Mouse (Mus musculus) liver, adult (tissue): ENCODE measurements around the gene Gm14139.
"Not testable (repeated sequence)": the region's sequence is repeated elsewhere in the genome, so short reads cannot be mapped to it uniquely, and the experiment has no call there.

Source experiments
- GATA4 ChIP-seq: IDR thresholded peaks from 2 replicates; pipeline ENCODE4 v1.6.1; 2014; ENCODE audit warnings: mild to moderate bottlenecking, low read length; ENCODE audit not compliant: insufficient replicate concordance

Gene Gm14139

DNA sequence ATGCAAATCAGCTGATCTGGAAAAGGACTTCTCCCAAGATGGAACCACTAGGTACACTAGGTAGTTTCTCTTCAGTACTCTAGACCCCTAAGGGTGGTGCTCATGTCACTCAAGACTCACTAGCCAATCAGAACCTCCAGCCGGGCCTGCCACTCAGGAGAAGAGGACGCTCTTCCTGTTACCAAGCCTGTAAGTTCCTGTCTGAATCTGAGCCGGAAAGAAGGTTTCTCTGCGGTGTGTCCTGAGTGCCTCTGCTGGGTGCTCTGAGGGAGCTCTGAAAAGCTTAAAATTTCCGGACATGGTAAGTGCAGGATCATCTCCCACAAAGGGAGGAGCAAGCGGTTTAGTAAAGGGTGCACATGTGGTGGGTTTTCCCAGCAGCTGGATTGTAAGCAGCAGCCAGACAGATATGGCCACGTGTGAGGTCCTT is at the start of gene Gm14139:
Gene Gm14139 (plus strand): TSS at position 186 of the 430 bp plus-strand sequence.
- TF ChIP-seq GATA4 = not testable (repeated sequence)

- TF ChIP-seq GATA4 = no peak
Measured at GRCm38 (mm10) chr2:150132773-150133172, 48.8 kb upstream of the Gm14139 start.

DNA sequence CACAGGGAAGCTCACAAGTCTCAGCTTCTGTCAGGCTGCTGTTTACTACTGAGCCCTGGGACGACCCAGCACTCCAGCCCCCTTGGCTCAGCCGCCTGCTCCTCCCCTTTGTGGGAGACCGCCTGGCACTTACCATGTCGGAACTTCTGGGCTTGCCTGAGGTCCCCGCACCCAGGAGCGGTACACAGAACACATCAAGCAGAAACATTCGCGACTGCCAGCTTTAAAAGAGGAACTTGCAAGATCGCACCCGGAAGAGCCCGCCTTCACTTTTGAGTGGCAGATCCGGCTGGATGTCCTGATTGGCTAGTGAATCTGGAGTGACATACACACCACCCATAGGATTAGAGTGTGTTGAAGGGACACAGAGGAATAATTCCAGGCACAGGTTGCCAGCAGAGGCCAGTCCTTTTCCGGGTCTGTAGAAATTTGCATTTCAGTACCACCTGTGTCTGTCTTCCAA is 45.1 kb upstream of the Gm14139 start, which contains the start of gene Zfp120:
Gene Zfp120 (minus strand): TSS at position 274 of the 463 bp plus-strand sequence.
- TF ChIP-seq GATA4 = no peak

- TF ChIP-seq GATA4 = no peak
Measured at GRCm38 (mm10) chr2:150166703-150167102, 14.9 kb upstream of the Gm14139 start.

DNA sequence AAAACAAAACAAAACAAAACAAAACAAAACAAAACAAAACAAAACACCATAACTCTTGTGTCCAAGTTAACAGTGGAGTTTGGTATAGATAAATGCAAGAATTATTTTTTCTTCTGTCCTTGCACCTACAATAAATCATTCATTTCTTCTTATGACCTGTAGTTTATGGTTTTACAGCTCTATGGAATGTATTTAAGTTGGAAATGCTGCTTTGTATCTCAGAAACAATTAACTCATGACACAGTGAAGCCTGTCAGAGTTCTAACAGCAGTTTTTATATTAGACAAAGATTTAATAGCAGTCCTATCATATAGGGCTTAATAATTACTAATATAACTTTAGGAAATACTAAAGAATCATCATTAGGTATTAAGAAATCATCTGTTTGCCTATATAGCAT is 7.7 kb upstream of the Gm14139 start:
- TF ChIP-seq GATA4 = no peak

DNA sequence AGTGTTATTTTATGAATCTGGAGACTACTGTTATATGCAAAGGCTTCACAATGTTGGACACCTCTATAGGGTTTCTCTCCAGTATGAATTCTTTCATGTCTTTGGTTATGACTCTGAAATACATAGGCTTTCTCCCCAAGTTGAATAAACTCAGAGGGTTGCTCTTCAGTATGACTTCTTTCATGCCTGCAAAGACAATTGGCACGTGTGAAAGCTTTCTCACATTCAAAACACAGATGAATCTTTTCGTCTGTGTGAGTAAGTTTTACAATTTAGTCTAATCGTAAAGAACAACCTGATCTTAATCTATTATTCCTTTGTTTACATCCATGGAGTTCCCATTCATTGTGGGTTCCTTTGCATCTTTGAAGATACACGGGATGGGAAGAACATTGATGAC is 2.0 kb upstream of the Gm14139 start, which contains the start of gene Gm10770:
Gene Gm10770 (minus strand): TSS at position 101 of the 400 bp plus-strand sequence.
- TF ChIP-seq GATA4 = not testable (repeated sequence)

DNA sequence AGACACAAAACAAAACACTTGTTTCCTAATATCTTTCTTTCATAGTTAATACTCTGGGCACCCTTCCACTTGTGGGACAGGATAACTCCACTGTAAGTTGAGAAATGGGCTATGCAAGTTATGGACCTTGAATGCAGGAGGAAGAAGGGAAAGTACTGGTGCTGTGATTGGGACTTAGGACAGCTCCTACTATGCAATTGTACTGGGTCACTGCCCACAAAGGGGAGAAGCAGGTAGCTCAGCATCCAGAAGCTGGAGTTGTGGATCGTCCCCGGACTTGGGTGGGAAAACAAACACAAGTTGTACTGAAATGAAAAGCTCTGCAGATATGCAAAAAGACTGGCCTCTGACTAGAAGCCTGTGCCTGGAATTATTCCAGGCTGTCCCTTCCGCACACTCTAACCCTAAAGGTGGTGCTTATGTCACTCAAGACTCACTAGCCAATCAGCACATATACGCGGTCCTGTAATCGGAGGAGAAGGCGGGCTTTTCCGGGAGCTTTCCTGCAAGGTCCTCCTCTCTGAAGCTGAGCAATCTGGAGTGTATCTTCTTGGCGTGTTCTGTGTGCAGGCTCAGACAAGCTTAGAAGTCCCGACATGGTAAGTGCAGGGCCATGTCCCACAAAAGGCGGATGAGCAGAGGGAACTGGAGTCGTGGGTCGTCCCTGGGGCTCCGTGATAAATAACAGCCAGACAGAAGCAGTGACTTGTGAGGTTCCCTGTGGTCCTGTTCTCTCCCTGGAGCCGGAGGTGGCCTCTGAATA is 36.2 kb downstream of the Gm14139 start, which contains the start of gene Zfp937:
Gene Zfp937 (plus strand): TSS at position 474 of the 763 bp plus-strand sequence.
- TF ChIP-seq GATA4 = not testable (repeated sequence)
